Mouse (Mus musculus) brain, adult 2 months (tissue): Measurements from ENCODE around the gene Adh4.
"Not testable (repeated sequence)": the region's sequence is repeated elsewhere in the genome, so short reads cannot be mapped to it uniquely, and the experiment has no call there.

Experiments used
- DNase-seq: peaks from one replicate; pipeline ENCODE4 v3.0.0; 2011; ENCODE audit warnings: low read depth, low spot score

Gene Adh4

DNA sequence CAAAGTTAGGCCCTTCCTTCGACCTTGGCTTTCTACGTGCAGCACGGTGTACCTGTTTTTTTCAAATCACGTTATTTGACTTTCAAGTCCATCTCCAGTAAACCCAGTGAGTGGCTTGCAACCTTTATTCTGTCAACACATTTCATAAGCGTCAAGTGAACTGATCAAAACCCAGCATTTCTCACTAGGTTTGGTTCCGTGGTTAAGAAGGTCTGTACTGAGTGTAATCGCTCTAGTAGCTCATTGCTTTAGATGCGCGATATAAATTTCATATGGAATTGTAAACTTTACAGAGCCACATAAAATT lies 28.2 kb downstream of the Adh4 start:
- no peak for DNase-seq

DNA sequence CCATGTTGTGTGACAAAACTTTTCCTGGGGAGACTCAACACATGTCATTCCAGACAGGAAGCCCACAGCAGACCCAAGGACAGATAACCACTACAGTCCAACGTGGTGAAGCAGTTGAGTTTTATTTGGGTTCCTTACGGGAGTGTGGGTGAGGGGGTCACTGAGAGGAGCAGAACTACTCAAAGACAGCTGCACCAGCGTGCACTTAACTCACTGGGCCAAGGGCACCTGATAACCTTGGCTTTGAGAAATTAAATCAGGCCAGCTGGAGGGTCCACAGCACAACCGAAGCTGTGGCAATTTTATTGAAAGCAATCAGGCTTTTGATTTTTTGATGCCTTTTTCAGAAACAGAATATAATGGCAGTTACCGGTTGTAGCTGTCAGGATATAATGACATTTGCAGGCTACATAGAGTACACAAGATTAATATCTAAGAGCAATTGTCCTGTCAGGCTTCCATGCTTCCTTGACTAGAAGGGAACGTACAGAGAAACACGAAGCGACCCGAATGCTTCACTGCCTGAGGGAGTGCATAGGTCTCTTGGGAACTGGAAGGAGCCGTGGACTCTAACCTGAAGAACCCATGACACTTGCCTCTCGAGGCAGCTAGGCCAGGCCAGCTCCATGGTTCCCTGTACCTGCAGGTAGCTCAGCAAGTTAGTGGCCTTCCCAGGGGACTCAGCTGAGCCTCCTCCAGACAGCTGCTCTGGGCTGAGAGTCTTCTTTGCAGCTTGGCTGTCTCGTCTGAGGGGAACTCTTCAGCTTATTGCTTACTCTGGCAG lies 33.0 kb downstream of the Adh4 start:
- DNase-seq = no peak

DNA sequence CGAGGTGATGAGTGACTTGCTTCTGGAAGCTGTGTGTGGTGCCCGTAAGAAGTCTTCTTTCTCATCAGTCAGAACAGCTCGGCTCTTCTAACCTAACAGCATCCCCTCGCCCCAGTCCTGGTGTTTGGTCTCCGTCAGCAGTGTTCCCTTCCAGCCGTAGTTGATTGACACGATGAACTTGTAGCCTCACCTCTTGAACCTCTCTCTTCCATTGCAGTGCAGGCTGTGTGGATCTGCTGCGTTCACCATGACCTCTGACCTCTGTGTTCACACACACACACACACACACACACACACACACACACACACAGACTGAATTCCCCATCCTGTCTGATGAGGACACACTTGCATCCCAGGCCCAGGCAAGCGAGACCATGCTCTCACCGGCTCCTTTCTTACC lies 36.9 kb downstream of the Adh4 start:
- DNase-seq = no peak

DNA sequence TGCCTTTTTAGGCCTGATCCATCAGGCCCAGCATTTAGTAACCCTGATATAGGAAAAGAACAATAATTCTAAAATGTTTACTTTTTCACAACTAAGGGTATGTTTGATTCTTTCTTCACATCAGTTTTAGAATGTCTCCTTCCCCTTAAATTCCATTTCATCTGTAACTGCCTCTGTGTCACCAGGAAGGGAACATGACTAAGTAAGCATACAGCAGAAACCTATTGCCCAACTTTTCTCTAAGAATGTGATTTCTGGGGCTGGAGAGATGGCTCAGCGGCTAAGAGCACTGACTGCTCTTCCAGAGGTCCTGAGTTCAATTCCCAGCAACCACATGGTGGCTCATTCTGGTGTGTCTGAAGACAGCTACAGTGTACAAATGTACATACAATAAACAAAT lies 39.0 kb downstream of the Adh4 start:
- no peak for DNase-seq

DNA sequence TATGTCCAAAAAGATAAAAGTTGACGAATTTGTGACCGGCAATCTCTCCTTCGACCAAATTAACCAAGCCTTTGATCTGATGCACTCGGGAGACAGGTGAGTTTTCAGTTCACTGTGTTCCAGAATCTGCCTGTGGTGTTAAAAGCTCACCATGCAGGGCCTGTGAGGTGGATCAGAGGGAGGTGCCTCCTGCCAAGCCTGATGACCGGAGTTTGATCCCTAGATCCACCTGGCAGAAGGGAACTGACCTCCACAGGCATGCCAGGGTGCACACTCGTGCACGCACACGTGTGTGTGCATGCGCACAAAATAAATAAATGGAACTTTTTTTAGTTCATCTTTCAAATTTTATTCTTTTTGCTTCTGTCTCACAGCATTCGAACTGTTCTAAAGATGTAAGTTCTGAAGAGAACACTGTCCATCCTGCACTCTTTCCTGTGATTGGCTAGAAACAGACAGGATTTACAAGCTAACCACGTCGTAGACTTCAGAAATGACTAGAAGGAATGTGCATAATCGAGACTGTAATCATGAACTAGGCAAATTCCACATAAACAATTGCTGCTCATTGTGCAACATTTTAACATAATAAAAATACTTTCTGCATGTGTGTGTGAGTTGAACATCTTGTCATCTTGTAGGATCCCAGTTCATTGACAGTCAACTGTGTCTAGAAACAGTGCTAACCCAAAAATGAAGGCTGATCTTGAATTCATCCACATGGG lies 39.6 kb downstream of the Adh4 start:
- DNase-seq = no peak

DNA sequence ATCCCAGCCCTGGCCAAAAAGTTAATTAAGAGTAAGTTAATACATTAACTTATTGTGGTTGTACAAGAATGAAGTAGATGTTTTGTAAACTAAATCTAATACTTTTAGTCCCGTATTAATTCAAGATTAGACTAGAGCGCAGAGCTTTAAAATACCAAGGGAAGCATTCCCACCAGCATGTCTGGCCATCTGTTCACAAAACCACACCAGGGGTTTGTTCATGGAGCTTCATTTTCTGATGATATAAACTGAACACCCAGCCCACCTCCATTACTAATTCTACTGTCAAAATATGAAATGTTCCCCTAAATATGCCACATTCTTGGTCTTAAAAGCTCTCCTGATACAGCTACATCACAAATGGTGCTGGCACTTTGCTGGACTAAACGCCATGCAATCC lies 43.2 kb downstream of the Adh4 start:
- DNase-seq = peak; percentile 28

DNA sequence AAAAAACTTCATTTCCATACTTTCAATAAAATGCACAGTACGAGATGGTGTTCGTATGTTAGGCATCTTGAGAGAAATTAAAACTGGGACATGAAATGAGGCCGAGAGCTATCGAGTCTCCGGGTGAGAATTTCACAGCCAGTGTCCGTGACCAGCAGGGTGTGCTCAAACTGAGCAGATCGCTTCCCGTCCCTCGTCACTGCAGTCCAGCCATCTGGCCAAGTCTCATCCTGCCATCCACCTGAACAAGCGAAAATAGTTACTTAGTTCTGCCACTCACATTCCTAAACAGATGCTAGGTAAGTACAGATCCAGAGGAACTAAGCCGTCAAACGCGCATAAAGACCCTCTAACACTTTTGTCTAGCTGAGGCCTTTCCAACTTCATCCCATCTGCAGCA lies 45.0 kb downstream of the Adh4 start:
- DNase-seq = peak; percentile 88

DNA sequence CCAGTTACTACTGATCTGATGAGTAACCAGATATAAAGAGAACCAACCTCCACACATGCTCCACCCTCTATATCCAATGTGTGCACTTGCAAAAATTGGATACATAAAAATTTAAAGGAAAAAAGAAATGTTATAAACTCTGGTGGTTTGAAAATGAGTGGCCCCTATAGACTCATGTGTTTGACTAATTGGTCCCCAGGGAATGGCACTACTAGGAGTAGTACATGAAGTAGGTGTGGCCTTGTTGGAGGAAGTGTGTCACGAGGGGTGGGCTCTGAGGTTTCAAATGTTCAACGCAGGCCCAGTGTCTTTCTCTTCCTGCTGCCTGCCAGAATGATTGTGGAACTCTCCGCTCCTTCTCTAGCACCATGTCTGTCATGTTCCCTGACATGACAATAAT lies 46.6 kb downstream of the Adh4 start:
- DNase-seq = no peak

DNA sequence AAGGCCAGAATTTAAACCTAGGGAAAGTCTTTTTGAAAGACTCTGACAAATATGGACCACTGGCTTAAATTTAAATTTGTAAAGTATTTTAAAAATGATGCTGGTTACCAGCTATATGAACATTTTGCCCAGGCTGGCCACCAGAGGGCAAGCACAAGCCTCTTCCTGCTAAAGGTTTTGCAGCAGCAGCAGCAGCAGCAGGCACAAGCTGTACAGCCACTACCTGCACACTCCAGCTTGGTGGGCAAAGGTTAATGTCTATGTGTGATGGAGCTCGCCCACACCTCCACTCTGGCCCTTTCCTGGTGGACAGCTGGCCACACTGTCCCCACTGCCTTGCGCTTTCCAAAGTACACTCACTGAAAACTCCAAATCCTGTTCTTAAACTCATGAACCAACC lies 47.9 kb downstream of the Adh4 start:
- DNase-seq = peak; percentile 76

DNA sequence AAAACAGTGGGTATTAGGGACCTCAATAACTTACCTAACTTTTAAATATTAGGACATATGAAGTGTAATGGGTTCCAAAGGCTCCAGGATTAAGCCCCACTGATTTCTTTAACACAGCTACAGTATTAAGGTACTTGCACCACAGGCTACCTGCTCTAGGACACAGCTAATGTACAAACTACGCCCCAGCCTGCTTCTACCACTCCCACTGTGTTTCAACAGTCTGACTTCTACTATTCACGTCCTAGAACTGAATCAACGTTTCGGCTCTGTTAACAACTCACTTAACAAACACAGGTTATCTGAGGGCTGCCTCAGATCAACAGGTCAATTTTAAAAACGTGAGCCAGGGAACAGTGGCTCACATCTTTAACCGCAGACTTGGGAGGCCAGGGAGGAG lies 48.5 kb downstream of the Adh4 start:
- DNase-seq = no peak

DNA sequence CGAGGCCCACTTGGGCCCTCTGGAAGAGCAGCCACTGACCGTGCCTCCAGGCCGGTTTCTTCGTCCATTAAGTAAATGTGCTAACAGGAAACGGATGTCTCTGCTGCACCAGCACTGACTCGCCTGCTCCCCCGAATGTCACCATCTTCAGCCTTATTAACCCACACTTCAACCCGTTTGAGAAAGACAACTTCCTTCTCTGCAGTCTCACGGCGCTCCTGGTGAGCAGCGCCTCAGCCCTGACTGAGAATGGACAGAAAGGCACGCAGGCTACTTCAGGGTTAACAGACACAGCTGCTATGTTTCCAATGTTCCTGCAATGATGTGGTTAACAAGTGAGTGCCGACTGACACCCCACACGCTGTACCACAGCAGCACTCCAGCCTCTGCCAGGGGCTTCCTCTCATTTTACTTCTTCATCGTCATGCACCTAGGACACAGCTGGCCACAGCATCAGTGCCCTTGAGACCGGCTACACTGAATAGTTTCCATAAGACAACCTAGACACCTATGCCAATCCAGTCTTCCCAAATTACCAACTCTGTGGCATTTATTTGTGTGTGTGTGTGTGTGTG lies 49.4 kb downstream of the Adh4 start:
- no peak for DNase-seq

DNA sequence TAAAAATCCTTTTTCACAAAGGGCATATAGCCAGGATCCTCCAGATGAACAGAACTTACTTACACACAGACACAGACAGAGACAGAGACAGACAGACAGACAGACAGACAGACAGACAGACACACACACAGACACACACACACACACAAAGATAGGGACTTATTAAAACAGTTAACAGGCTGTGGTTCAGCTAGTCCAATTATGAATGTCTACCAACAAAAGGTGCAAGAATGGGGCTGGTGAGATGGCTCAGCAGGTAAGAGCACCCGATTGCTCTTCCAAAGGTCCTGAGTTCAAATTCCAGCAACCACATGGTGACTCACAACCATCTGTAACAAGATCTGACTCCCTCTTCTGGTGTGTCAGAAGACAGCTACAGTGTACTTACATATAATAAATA lies 51.4 kb downstream of the Adh4 start:
- DNase-seq = not testable (repeated sequence)

DNA sequence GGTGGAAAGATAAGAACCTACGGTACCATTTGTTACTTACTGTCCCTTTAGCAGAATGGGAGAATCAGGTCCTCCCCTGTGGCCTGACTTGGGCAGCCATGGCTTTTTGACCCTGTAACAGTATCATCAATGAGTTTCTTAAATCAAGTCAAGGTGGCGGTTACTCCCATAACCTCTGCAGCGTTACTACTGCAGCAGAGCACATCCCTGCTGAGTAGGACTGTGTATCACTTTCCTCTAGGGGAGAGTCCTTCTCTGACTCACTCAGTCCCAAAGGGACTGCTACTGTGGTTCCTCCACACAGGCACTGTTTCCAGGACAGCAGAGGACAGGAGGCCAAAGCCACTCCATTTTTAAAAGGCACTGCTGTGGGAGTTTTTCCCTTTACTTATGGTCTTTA lies 55.8 kb downstream of the Adh4 start:
- no peak for DNase-seq

DNA sequence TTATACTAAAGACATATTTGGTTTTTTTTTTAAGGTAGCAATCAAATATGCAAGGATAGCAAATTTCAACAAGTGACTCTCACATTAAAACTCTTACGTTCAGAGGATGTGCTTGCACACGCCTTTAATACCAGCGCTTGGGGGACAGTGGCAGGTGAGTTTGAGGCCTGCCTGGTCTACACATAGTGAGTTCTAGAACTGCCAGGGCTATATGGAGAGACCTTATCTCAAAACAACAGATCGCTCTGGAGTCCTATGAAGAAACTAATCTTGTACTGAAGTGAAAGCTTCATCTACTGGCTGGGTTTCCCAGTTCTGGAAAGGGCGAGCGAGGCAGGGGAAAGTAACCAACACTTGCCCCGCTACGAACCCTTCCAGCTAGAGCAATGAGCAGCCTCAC lies 64.2 kb downstream of the Adh4 start:
- no peak for DNase-seq
